Mouse (Mus musculus): ENCODE measurements at regions not wholly inside any gene's neighbourhood (a gene's known extent, or its start where the extent isn't known, plus 50 kb on each side); places are given as distances from the start of the nearest gene placed in this dataset.

- DNase-seq (ENCODE audit: low spot score), result no peak
Observed at GRCm38 (mm10) chr6:49637654-49638053, 184.9 kb upstream of the Npy start.

GRCm38 (mm10) chr6:49641256-49641655, 181.3 kb upstream of the Npy start:
- DNase-seq (ENCODE audit: low spot score), result no peak

GRCm38 (mm10) chr6:49654541-49655130, 167.9 kb upstream of the Npy start:
- DNase-seq (ENCODE audit: low spot score), result no peak

DNA sequence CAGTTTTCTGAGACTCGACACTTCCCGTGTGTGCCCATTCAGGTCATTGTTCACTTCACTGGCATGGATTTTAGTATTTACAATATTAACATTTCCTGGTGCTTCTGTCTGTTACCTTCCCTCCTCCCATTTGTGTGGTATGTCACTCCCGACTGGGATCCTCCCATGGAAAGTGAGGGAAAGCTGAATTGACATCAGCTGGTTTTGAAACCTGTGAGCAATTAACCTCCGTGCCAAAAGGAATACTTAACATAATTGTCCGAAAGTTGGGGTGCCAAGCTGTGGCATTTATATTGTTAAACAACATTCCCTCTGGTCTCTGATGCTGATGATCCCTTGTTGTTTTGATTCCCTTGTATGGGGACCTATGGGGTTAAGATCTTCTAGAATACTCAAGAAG, 167.3 kb upstream of the Npy start:
- DNase-seq (ENCODE audit: low spot score), result no peak

- peak; percentile 21 for DNase-seq (ENCODE audit: low spot score)
Observed at GRCm38 (mm10) chr6:49656359-49657280, 165.9 kb upstream of the Npy start.

DNA sequence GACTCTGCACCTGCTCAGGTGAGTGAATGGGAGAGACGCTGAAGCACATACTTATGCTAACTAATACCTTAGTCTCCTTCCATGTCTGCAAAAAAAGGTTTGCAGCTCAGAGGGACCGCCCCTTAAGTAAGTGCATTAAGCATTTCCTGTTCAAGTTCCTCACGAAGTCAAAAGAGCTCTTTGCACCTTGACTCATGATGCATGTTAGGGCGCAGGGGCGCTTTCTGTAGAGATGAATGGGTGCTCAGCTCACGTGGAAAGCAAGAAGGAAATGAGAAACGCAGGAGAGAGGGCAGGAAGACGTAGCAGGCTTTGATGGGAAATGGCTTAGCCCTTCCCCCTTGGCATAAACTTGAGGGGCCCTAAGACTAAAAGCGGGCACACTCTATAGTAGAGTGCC, 164.5 kb upstream of the Npy start:
- DNase-seq (ENCODE audit: low spot score), result no peak

DNA sequence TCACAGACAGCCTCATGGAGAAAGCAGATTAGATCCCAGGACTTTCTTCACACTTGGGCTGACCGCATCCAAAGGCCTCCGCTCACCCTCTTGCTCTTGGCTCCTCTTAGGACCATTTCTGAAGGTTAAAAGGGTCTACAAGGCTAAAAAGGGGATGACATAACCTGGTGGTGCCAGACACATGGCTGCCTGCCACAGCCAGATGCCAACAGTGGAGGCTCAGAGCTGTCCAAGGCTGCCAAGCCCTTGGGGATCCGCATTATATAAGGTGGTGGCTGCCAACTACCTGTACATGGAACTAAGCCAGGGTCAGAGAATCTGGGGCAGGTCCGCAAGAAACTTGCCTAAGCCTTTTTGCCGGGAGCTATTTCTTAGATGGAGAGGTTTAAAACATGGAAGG, 151.5 kb upstream of the Npy start:
- no peak for DNase-seq (ENCODE audit: low spot score)

DNA sequence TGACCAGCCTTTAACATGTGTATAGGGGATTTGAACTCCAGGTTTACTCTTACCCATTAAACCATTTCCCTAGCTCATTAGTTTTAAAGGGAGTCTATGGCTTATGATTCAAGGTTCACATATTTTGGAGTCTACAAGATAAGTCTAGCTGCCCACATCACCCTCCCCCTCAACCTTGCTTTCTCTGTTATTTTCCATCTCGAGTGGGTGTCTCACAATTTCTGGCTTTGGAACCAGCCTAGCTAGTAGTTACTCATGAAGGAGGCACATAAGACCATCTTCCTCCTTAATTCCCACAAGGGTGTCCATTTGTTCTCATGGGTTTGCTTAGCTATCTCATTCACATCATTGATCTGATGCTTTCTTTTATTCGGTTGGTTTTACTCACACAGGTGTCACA, 150.6 kb upstream of the Npy start:
- DNase-seq (ENCODE audit: low spot score), result no peak

GRCm38 (mm10) chr6:49686776-49687175, 135.7 kb upstream of the Npy start:
- DNase-seq (ENCODE audit: low spot score), result no peak

DNA sequence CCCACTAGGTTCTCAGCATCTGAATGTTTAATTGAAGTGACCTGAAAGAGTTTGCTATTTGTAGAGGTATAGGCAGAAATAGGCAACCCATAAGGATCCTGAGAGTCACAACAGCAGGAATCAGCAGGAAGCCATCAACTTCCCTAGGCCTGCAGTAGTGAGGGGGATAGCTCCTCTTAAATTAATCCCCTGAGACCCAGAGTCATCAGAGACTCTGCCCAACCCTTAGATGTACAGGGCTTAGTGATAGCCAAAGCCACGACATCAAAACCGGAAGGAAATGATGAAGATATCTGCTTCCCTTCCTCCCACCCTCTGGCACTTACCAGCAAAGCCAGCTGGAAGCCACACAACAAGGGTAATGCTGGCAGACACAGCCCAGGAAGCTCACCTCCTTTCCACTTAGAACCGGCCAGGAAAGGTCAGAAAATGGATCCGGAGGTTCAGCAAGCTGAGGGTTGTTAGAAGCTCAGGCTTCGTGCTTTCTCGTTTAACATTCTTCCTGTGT, 130.4 kb upstream of the Npy start:
- DNase-seq (ENCODE audit: low spot score), result no peak

GRCm38 (mm10) chr6:49694851-49695250, 127.7 kb upstream of the Npy start:
- no peak for DNase-seq (ENCODE audit: low spot score)

- no peak for DNase-seq (ENCODE audit: low spot score)
Observed at GRCm38 (mm10) chr6:49696990-49697389, 125.5 kb upstream of the Npy start.

- DNase-seq (ENCODE audit: low spot score), result no peak
Observed at GRCm38 (mm10) chr6:49701453-49701852, 121.1 kb upstream of the Npy start.

GRCm38 (mm10) chr6:49712980-49713379, 109.5 kb upstream of the Npy start:
- no peak for DNase-seq (ENCODE audit: low spot score)

GRCm38 (mm10) chr6:49716520-49716919, 106.0 kb upstream of the Npy start:
- no peak for DNase-seq (ENCODE audit: low spot score)

DNA sequence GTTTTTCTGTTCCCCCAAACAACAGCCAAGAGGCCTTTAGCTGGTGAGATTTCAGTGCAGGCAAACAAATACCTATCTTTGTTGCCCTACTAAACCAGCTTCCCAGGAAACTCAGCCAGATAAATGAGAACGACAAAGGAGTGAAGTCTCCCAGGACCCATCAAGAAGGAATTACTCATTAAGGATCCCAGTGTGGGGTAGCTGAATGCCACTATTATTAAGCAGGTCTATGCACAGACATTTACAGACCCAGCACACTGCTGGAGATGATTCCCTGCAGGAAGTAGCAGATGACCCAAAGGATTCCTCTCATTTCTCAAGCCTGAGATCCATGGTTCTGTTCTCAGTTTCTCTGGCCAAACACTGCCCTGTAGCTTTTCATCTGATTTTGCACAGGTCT, 105.6 kb upstream of the Npy start:
- no peak for DNase-seq (ENCODE audit: low spot score)

GRCm38 (mm10) chr6:49733191-49733590, 89.3 kb upstream of the Npy start:
- DNase-seq (ENCODE audit: low spot score), result no peak

GRCm38 (mm10) chr6:49743157-49743556, 79.4 kb upstream of the Npy start:
- no peak for DNase-seq (ENCODE audit: low spot score)

DNA sequence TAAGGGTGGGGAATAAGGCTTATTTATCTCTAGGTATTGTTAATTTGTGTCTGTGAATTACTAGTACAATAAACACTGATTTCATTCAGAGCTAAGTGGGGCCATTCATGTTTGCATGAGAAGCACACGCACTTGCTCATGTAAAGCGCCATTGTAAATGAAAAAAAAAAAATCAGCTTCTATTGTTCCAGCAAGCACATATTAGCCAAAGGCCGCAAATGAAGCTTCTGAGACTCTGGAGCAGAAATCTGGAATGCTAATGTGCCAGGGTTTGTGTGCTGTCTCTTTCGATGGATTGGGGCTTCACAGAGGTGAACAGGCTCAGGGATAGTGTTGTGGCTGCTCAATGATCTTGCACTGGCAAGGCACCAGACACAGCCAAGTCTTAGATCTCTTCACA, 77.2 kb upstream of the Npy start:
- DNase-seq (ENCODE audit: low spot score), result no peak

DNA sequence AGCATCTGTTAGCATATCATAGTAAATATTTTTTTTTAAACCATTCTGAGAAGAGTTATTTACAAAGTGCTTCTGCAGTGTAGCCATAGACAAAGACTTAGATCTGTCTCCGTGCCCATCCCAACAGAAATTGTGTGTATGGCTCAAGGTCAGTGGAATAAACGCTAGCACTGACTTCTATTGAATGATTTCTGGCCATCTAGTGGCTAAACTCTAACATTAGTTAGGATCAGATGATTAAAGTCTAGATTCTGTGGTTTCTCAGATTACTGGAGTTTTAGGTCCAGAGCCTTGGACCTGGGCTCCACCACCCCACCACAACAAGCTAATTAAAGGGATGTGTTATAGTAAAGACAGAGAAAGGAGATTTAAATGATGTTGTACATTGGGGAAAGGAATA, 72.0 kb upstream of the Npy start:
- no peak for DNase-seq (ENCODE audit: low spot score)

- no peak for DNase-seq (ENCODE audit: low spot score)
Observed at GRCm38 (mm10) chr6:49759614-49760013, 62.9 kb upstream of the Npy start.

- DNase-seq (ENCODE audit: low spot score), result no peak
Observed at GRCm38 (mm10) chr6:49764746-49765145, 57.8 kb upstream of the Npy start.
